Mouse (Mus musculus) C2C12 (cell line): ENCODE data around the gene Lrrc8b.

Source experiments
- CEBPB ChIP-seq: IDR thresholded peaks from one replicate; pipeline ENCODE4 v1.6.1; 2011; ENCODE audit warnings: low read depth, mild to moderate bottlenecking, control low read depth, moderate library complexity
- CTCF ChIP-seq: IDR thresholded peaks from one replicate; pipeline ENCODE4 v1.5.1; 2011; ENCODE audit not compliant: control insufficient read depth, insufficient read depth, insufficient read length
- MAX ChIP-seq: IDR thresholded peaks from one replicate; pipeline ENCODE4 v1.6.1; 2011; ENCODE audit warnings: mild to moderate bottlenecking, control low read depth
- MYOD1 ChIP-seq: IDR thresholded peaks from one replicate; pipeline ENCODE4 v1.6.1; 2011; ENCODE audit warnings: low read depth; ENCODE audit not compliant: control insufficient read depth, insufficient read length
- USF1 ChIP-seq: IDR thresholded peaks from one replicate; pipeline ENCODE4 v1.6.1; 2011; ENCODE audit warnings: low read depth, mild to moderate bottlenecking, control low read depth, moderate library complexity

GRCm38 (mm10) chr5:105415951-105416675 is 538 bp downstream of the Lrrc8b start:
- TF ChIP-seq CTCF = no peak
- no peak for TF ChIP-seq MAX
- no peak for TF ChIP-seq CEBPB
- TF ChIP-seq USF1 = no peak
- no peak for TF ChIP-seq MYOD1
